Mouse (Mus musculus) megakaryocyte, adult 5-6 weeks (primary cell): ENCODE measurements around the gene Igfbp2. TPM values are rescaled to one million over a fixed set of nuclear protein-coding genes. Genes with fewer than 3 reads are reported as not detected.

Experiments used
- ATAC-seq: 2 replicates; pipeline ENCODE4 v1.8.0; 2016; ENCODE audit warnings: mild to moderate bottlenecking, inconsistent platforms; ENCODE audit not compliant: poor library complexity, severe bottlenecking
- total RNA-seq, 2 experiments: library from RNA; stranded (forward) in 1 of 2; stranded (reverse) in 1 of 2; fragments of 153-499, 151-499 nt in 1 of 2; fragments of 221-1000, 200-1000 nt in 1 of 2; gene quantifications; 2 replicates each; pipeline versions ENCODE4 v1.2.3 to v1.2.4; 2015 to 2017

Igfbp2 gene
- total RNA-seq (2015) (not detected in 2 replicates), total RNA-seq (2017) (not detected in 2 replicates)

DNA sequence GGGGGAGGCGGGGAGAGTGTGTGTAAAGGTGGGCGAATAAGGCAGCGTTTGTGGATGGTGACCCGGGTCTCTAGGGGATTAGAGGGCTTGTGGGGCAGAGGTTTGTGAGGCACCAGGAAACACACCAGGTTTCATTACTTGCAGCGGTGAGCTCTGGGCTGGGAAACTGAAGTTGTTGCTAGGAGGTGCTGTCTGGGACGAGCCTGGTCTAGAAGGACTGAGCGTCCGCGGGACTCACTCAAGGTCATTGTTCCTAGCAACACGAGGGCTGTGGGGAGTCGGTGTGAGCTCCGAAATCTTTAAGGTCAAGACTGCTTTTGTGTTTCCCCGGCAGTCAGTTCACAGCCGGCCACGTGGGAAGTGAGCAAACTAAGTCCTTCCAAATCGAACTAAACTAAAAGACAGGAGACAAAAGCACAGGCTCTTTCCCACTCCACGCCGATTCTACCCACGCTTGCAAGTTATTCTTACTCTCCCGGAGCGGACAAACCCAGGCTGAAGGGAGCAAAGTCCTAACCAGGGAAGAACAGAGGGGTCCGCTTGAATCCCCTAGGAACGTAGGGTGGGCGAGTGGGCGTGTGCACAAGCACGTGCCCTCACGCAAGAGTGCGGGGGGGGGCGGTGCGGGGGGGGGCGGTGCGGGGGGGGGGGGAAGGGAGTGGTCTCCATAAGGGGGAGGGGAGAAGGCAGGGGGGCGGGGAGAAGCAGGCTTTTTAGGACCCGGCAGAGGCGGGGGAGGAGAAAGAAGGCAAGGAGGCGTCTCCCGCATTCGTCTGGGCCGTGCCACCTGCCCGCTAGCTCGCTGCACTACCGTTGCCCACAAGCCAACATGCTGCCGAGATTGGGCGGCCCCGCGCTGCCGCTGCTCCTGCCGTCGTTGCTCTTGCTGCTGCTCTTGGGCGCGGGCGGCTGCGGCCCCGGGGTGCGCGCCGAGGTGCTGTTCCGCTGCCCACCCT lies at the start of gene Igfbp2:
Gene Igfbp2 (plus strand): TSS at position 753 of the 956 bp plus-strand sequence.
- ATAC-seq, result no peak

DNA sequence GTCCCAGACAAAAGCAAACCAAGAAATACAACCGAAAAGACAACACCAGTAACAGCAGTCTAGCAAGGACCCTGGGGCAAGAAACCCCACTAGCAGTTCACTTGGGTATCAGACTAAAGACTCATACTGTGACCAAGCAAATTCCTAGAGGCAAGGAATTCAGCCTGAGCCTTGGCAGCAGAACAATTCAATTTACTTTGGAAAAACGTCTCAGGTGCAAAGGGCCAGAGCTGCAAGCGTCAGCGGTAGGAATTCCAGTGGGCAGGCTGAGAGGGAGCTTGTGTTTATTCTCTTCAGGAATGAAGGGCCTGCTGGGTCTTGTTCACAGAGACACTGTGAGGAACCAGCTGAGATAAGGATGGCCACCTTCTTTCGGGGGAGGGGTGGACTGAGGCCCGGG lies 45.5 kb upstream of the Igfbp2 start:
- no peak for ATAC-seq

DNA sequence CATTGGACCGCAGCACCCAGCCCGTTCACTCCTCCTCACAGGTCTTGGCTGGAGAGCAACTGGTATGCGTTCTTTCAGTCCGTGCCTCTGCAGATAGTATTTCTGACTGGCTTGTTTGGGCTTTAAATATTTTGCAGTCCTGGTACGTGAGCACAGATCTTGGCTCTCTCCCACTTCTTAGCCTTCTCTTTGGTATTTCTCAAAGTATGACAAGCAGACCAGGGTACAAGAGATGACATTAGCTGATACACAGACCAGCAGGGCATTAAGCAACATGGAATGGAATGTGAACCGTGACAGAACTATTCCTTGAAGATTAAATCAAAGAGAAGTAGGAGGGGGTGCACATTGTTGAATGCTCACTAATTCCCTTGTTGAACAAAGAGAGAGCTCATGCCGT lies 43.6 kb upstream of the Igfbp2 start:
- ATAC-seq, result no peak

DNA sequence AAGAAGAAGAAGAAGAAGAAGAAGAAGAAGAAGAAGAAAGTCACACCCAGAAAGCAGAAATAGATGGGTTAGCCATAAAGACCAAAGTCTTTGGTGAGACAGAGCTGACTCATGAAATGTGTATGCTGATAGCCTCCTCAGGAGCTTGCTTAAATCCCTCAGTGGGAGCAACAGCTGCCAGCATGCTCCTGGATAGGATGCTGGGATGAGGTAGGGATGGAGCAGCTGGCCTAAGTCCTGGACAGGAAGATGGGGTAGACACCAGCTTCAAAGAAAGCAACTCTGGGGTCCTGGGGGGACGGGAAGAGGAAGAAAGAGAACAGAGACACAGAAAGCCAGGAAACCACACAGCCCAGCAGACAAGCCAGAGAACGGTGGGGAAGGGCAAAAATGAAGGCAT lies 41.0 kb upstream of the Igfbp2 start:
- no peak for ATAC-seq

DNA sequence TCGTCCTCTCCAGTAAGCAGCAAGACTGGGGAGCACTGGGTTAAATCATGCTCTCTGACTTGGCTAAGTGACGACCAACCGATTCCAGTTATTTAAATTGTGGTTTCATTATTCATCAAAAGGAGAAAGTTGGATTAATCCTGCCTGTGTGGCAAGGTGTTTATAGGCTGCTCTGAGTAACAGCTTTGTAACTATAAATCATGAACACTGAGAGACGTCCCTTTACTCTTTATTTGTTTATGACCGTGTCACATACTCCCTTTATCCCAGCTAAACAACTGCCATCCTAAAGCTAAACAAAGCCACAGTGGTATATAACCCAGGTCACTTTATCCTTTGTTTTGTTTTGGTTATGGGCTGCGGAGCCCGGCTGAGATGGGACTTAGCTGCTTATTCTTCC lies 40.3 kb upstream of the Igfbp2 start:
- no peak for ATAC-seq

DNA sequence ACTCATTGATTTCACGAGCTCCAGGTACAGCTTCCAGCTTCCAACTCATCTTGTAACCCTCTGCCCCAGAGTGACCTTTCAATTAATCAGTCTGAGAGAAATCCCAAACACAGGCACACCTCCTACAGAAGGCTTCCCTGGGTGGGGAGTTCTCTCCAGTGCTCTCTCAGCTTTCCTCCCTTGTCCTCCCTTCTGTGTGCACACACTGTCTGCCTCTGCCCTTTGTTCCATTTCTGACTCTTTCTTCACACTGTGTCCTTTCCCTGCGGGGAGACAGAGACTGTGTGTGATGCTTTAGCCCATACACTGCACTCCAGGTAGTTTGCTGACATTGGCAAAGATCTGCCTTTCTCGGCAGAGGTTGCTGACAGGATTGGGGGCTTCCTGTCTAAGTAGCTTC lies 33.6 kb upstream of the Igfbp2 start:
- no peak for ATAC-seq

DNA sequence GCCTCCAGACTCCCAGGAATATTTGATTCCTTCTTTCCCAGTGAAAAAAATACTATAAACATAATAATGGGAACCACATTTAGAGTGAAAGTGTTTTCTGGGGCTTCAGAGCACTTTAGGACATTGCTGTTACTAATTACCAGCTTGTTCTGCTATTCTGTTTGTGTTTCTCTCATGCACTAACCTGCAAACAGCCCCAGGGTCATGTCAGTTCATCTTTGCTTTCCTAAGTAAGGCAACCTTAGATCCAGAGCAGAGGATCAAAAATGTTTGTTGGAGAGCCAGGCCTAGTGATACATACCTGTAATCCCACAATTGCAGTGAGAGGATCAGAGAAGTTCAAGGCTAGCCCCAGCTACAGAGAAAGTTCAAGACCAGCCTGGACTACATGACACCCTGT lies 32.6 kb upstream of the Igfbp2 start:
- ATAC-seq, result no peak

DNA sequence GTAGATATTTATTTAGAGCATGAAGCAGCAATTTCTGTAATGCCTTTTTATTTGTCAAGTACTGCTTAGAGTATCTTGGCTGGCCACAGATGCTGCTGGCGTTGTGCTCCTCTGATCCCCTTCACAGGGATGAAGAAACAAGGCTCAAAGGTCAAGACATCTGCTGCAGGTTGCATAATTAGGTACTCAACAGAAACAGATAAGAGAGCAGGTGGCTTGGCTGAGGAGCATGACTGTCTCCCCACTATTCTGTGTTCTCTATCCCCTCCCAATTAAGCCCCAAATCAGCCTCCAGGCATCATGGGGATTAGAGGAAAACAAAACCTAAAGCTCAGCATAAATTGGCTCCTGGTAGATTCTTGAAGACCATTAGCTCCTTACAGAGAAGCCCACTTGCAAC lies 32.0 kb upstream of the Igfbp2 start:
- ATAC-seq, result no peak

DNA sequence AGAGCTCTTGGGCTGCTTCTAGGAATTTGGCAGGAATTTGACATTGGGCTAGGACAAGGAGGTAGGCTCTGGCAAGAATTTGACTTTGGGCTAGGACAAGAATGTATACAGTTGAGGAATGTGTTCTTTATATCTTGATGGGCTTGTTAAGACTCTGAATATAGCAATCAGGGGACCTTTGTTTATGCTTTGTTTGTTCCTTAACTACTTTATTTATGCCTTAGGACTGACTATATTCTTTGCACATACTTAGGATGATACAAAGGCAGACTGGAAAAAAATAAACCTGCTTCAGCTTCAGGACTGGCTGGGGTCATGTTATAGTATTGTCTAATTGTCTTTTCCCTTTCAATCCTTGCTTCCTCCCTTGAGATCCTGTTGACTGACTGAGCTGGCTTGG lies 31.1 kb upstream of the Igfbp2 start:
- ATAC-seq, result no peak

DNA sequence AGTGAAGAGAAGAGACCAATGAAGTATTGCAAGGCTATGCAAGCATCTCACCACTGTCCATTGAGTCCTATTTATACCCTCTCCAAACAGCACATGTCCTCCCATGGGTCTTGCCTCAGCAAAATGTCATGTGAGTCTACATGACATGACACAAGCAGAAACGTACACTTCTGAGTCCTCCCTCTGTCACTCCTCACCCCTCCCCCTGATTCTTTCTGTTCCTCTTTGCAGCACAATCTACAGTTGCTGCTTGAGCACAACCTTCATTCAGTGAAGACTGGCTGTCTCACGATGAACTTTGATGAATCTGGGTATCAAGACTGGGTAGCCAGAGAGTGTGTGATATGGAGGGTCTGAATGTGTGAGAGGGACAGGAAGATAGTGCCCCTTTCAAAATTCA lies 28.2 kb upstream of the Igfbp2 start:
- no peak for ATAC-seq

DNA sequence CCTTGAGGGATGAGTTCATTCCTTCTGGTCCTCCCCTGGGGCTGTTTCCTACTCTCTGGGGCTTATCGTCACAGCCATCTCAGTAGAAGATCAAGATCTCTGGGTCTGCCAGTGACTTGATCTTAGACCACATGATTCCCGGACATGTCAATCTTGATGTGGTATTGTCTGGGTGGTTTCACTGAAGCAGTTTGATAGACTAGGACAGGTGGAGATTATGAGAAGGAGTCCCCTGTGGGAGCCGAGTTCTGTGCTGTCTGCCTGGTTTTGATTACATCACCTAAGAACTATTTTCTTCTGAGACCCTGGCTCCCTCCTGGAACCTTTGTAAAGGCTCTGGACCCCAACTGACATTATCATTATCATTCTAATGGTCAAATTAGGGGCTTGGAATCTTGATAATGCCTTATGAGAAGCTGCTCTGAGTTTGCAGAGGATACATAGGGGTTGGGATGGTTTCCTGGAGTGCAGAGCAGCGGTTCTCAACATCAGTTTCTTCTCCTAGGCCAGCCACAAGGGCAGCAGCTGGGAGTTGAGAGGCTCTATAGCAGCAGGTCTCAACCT lies 27.1 kb upstream of the Igfbp2 start:
- no peak for ATAC-seq

DNA sequence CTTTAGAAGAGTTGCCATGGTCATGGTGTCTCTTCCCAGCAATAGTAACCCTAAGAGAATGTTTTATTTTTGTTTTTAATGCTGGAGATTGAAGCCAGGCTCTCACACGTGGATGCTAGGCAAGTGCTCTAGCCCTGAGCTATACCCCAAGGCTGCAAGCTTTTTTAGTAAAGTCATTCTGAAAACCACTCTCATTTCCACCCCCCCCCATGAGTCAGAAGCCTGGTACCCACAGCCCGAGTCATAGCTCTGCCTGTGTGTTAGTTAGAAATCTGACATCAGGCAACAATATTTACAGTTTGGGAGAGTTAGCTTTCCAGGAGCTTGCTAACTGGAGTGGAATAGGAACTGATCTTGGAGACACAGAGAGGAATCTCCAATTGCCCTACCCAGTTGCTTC lies 25.9 kb upstream of the Igfbp2 start:
- no peak for ATAC-seq

DNA sequence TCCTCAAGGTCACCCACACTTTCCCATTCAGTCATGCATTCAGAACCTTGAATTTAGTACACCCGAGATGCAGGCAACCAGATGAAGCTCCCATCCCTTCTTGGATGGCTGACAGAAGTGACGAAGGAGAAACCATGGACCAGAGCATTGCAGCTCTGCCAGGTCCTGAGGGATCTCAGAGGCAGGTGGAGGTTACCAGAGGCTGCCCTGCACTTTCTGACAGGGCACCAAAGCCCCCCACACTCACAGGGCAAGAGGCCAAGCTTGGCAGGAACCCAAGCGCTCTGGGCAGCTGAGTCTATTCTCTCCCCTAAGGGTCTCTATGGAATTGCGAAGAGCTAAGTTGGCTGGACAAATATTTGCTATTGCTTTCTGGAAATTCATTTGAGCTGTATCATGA lies 20.3 kb upstream of the Igfbp2 start:
- ATAC-seq, result no peak

DNA sequence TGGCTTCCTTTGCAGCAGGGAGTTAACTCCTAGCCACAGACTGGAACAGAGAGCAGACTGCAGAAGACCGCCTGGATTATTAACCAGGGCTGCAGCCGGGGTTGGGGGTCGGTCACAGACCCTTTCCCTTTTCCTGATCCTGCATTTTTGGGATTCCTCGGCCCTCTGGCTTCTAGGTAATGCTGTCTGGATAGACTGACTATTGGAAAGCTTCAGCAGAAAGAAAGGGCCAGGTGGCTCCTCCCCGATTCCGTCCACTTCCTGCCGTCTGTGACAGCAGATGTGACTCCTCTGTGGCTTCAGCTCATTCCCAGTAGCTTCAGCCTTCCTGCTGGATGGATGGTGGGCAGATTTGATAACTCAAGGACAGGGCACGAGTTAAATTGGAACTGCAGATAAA lies 19.3 kb upstream of the Igfbp2 start:
- no peak for ATAC-seq

DNA sequence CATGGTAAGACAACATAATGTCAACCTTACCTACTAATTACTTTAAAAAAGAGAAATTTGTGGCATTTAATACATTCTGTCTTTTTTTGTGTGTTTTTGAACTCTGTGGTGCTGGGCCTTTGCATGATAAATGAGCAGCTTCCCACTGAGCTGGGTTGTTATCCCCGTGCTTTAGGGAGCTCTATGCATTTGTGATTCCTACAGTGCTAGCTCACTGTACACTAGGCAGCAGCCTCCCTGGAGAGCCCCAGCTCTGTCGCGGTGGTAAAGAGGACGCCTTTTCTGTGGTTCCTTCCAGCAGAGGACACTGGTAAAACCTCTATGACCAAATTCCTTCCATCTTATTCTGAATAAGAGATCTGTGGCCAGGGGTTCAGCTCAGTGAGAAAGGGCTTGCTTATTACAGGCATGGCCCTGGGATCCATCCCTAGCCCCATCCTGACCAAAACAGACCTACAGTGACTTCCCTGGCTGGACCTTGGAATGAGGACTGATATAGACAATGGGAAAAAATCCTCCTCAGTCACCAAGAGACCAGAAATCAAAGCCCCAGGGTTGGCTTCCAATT lies 18.7 kb upstream of the Igfbp2 start:
- no peak for ATAC-seq

DNA sequence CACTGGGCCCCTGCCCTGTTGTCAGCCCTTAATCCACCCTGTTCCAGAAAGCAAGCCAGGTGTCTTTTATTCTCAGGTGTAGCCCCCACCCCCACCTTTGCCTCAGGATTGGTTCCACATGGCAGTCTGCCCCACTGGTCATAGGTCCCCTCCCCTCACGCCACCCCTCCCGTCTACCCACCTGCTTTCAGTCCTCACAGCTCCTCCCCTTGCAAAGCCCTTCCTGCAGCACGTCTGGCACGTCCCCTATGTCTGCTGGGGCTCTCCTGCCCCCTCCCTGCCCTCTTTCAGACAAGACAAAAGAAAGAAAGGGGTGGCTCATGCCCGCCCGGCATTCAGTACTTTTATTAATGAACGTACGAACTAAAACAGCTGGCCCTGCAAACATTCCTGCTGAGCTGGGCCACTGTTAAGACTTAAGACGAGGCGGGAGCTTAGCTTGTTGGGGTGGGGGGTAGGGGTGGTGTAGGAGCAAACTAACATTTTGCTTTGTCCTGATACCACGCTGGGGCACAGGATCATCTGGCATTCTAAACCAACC lies 18.2 kb upstream of the Igfbp2 start:
- ATAC-seq, result no peak

DNA sequence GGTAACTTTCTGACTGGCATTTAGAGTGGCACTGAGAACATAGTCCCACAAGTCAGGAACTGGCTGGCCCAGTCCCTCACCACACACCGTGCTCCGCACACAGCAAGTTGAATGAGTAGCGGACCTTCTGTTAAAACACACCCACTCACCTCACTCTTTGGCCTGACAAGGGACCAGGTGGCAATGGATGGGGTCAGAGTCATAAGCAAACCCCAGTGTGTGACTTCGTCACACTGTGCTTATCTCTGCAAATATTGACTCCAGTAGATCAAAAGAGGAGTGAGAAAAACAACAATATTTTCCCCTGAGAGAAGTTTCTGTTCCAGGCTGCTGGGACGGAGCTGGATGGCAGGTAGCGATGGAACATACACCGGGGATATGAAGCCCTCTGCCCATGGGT lies 15.0 kb upstream of the Igfbp2 start:
- ATAC-seq, result no peak

DNA sequence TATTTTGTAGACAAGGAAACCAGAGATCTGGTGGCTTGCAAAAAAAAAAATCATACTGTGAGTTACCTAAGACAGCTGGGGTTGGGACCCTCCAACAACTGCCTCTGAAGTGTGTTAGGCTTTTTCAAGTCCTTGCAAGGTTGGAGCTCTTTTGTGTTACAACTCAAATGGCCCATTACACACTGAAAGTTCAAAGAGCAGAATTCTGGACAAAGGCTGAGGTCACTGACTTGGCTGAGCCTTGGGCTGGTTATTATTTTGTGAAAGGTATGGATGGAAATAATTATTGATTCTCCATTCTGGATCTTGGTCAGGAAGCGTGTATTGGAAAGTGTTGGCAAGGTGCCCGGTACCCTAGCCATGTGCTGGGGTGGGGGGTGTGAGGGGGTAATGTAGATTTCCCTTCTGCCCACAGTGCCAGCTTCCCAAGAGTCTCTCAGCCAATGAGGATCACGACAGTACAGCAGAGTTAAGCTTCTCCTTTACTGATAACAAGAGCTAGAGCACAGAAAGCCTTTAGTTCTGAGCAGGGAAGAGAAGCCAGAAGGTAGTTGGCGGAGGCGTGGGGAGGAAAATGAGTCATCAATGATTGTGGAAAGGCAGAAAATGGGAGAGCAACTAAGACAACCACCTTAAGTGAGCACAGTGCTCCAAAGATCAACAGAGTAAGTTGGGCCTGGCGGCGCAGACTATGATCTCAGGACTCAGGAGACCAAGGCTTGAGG lies 14.2 kb upstream of the Igfbp2 start:
- no peak for ATAC-seq

DNA sequence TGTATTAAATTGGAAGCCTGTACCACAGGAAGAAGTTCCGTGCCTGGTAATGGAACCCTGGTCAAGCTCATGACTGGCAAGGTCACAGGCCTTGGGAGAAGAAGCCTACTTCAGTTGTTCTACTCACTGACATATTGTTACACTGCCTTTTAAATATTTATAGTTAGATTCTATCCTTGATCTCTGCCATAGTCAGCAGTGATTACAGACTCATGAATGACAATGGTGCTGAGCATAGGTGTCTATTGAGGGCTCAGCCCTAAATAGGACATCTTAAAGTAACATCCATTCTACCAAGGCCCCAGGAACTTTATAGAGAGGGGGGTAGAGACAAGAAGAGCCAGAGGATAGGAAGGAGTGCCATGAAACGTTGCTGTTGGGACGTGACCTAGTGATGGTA lies 13.2 kb upstream of the Igfbp2 start:
- ATAC-seq, result no peak

DNA sequence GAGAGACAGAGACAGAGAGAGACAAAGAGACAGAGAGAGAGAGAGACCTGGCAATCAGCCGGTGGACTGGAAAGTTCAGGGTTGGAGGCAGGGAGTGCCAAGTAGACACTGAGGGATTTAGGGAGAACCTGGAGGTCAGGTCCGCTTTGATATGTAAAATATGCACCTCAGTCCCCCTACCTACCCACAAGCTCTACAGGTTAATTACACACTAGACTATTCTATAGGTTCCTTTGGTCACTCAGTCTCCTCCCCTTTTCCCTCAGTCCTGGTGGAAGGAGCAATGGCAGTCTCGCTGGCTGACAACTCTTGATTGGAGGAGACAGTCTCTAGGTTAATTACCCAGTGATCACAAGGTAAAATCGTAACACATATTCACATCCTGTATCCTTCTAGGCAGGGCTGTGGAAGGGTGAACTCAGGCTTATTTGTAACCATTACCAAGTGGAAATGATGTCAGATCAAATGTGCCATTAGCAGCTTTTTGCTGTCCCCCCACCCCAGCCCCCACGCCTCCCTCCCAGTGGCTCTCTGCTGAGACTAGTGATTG lies 11.1 kb upstream of the Igfbp2 start:
- no peak for ATAC-seq
